ENCODE assay signal across 13 mouse cellular contexts in genomic region chr2:30032244-30032846, GRCm38 (mm10). TPM values are rescaled to one million over a fixed set of nuclear protein-coding genes. Genes with fewer than 3 reads are reported as not detected.
A peak's percentile ranks its signal among the peaks of the same experiment; 100 is the strongest.
DNase-seq lines count a peak whose midpoint lies in the region; ATAC-seq and TF ChIP-seq lines count a peak whose summit lies in the region.
"Had no signal": no experiment of that assay in that cellular context is flagged by ENCODE, and none has a peak within 500 bp of the region (broad histone marks: within the 10 kb centered on the region; RNA-seq: fewer than 3 reads in every experiment).

No protein-coding gene starts in this region.

- no peak overlapping the region for H3K4me3 ChIP-seq in gastrocnemius, adult 2 months
- no peak overlapping the region for H3K4me3 ChIP-seq in liver, postnatal 0 days (ENCODE audit: low read depth, low read length)
- H3K4me3 ChIP-seq in liver, embryonic 12.5 days: no peak overlapping the region
- no peak overlapping the region for H3K4me3 ChIP-seq in ES-E14 (ENCODE audit: insufficient read depth in 1 of 2, low read depth in 1 of 2, low read length in 2 of 2, poor library complexity in 1 of 2, severe bottlenecking in 1 of 2)
- H3K4me3 ChIP-seq: erythroblast, embryonic 14.5 days; megakaryocyte, embryonic 14.5 days had no signal

- no peak overlapping the region for H3K4me2 ChIP-seq in liver, postnatal 0 days (ENCODE audit: low read depth, low read length)
- H3K4me2 ChIP-seq in liver, embryonic 12.5 days: no peak overlapping the region

- H3K9ac ChIP-seq in liver, postnatal 0 days (replicated peaks): no peak overlapping the region
- H3K9ac ChIP-seq in liver, embryonic 12.5 days: no peak overlapping the region
- H3K9ac ChIP-seq in ES-E14 (ENCODE audit: insufficient read depth, low read depth, low read length, poor library complexity, severe bottlenecking): no peak overlapping the region

- in situ Hi-C loops in ES-E14 (cut with MboI; ENCODE audit: low sequenced_read_pairs in 2 of 2, unreplicated experiment in 2 of 2): no loop called here

- H3K27ac ChIP-seq in gastrocnemius, adult 2 months: no peak overlapping the region
- no peak overlapping the region for H3K27ac ChIP-seq in liver, postnatal 0 days (ENCODE audit: low read depth)
- no peak overlapping the region for H3K27ac ChIP-seq in liver, embryonic 12.5 days
- H3K27ac ChIP-seq in ES-E14 (ENCODE audit: insufficient read depth, low read depth, low read length, poor library complexity, severe bottlenecking): no peak overlapping the region

- peaks cover 32% of the 10 kb centered on the region for H3K36me3 ChIP-seq in liver, postnatal 0 days (replicated peaks; ENCODE audit: insufficient read depth, low read length)
- H3K36me3 ChIP-seq in liver, embryonic 12.5 days: peaks cover 45% of the 10 kb centered on the region
- H3K36me3 ChIP-seq in ES-E14 (ENCODE audit: control insufficient read depth, insufficient read depth, low read length, poor library complexity, severe bottlenecking): peaks cover 41% of the 10 kb centered on the region

- WGBS in liver, postnatal 0 days (ENCODE audit: insufficient replicate concordance): 56% methylated on average over 11 of the region's 11 CpGs
- 56% methylated on average over 11 of the region's 11 CpGs for WGBS in liver, embryonic 12.5 days (ENCODE audit: insufficient replicate concordance)

- no peaks in the 10 kb centered on the region for H3K4me1 ChIP-seq in liver, postnatal 0 days (ENCODE audit: insufficient read depth)
- no peaks in the 10 kb centered on the region for H3K4me1 ChIP-seq in liver, embryonic 12.5 days
- peaks cover 0 to 3% of the 10 kb centered on the region in 2 experiments; a peak in 1 of 4 replicates for H3K4me1 ChIP-seq in ES-E14 (ENCODE audit: control insufficient read depth in 2 of 2, insufficient read depth in 2 of 2, low read length in 2 of 2, poor library complexity in 1 of 2)

- TF ChIP-seq EP300 in liver, postnatal 0 days (IDR thresholded peaks at IDR 0.05; ENCODE audit: low read depth): no peak

- intact Hi-C loops in gastrocnemius, adult 2 months (cut with DNase I): no loop called here
- intact Hi-C loops in gastrocnemius, postnatal 36 days (cut with DNase I): no loop called here

- no peaks in the 10 kb centered on the region for H3K9me3 ChIP-seq in liver, postnatal 0 days (ENCODE audit: low read length)
- no peaks in the 10 kb centered on the region for H3K9me3 ChIP-seq in liver, embryonic 12.5 days (replicated peaks)
- no peaks in the 10 kb centered on the region for H3K9me3 ChIP-seq in ES-E14 (ENCODE audit: control insufficient read depth, insufficient read depth, low read depth, low read length)
- H3K9me3 ChIP-seq: megakaryocyte, embryonic 14.5 days had no signal

- peak; percentile 20 for DNase-seq in gastrocnemius, adult 2 months
- DNase-seq in gastrocnemius, postnatal 36 days: no peak
- no peak for DNase-seq in liver, postnatal 0 days
- DNase-seq in ES-E14 (ENCODE audit: low read depth, low spot score) (peak; percentile 46), adipocyte (ENCODE audit: low spot score) (no peak)
- DNase-seq in kidney, postnatal 14 days: no peak
- DNase-seq: cerebellum, adult 11-12 months; heart, postnatal 36 days had no signal

- TF ChIP-seq CTCF in gastrocnemius, adult 2 months (IDR thresholded peaks at IDR 0.05): peak; percentile 16; the same call in 1 of the 2 replicates
- peak; percentile 35 for TF ChIP-seq CTCF in liver, postnatal 0 days (IDR thresholded peaks at IDR 0.05; ENCODE audit: low read depth)

- no peaks in the 10 kb centered on the region for H3K27me3 ChIP-seq in liver, postnatal 0 days (ENCODE audit: insufficient read depth, low read length)
- H3K27me3 ChIP-seq in liver, embryonic 12.5 days (replicated peaks): no peaks in the 10 kb centered on the region
- H3K27me3 ChIP-seq: megakaryocyte, embryonic 14.5 days; Patski had no signal

- no peak for ATAC-seq in liver, postnatal 0 days
- ATAC-seq in liver, embryonic 12.5 days: no peak
- ATAC-seq in megakaryocyte-erythroid progenitor cell, adult 5-6 weeks (replicated peaks; ENCODE audit: low FRiP score, low TSS enrichment, poor library complexity, severe bottlenecking): peak; percentile 60; the same call in 1 of the 2 replicates
- ATAC-seq: Patski had no signal

TF ChIP-seq in ES-E14, 5 proteins besides CTCF, POLR2A, EP300 and RAD21:
- no peak for TF ChIP-seq HCFC1 (IDR thresholded peaks at IDR 0.05; ENCODE audit: borderline replicate concordance, insufficient read depth, low read length)
- no peak for TF ChIP-seq MAFK (IDR thresholded peaks at IDR 0.05; ENCODE audit: insufficient read depth, low read depth, low read length)
- TF ChIP-seq CHD2 (IDR thresholded peaks at IDR 0.05; ENCODE audit: low read depth, low read length): no peak
- TF ChIP-seq ZC3H11A (IDR thresholded peaks at IDR 0.05; ENCODE audit: borderline replicate concordance, low read depth, low read length): no peak
TF ChIP-seq in ES-E14: peak in this region for 0.

RNA-seq across cellular contexts. Expression of gene Wdr34, which starts 16.3 kb away (rescaled TPM):
- total RNA-seq in gastrocnemius, adult 2 months (2021): 1 to 10 TPM; 4.4 to 5.0 TPM
- 1 to 10 TPM; 3.9 to 4.1 TPM for total RNA-seq in gastrocnemius, postnatal 36 days (2021)
- 5.8 and 6.6 TPM in 2 replicates for polyA plus RNA-seq in liver, postnatal 0 days (2015; fragmentation: Nextera tagmentation; extraction: Ambion mirVana)
- polyA plus RNA-seq in liver, embryonic 12.5 days (2016; fragmentation: Nextera tagmentation; extraction: Ambion mirVana): 13.2 and 15.4 TPM in 2 replicates
- 22.6 and 35.2 TPM in 2 replicates for total RNA-seq in ES-E14 (2012; rRNA removed)
- total RNA-seq in megakaryocyte-erythroid progenitor cell, adult 5-6 weeks (2014; fragmentation: Nextera tagmentation): 18.8 and 31.6 TPM in 2 replicates
- total RNA-seq in megakaryocyte-erythroid progenitor cell, adult 5-6 weeks (2017): 8.5 and 14.7 TPM in 2 replicates

RNA-seq across cellular contexts. Expression of gene Set, which starts 24.8 kb away (rescaled TPM):
- 100 to 1,000 TPM in 1 of 2 experiments, 10 to 100 TPM in 1; 93.8 to 110 TPM for total RNA-seq in gastrocnemius, adult 2 months (2021)
- total RNA-seq in gastrocnemius, postnatal 36 days (2021): 10 to 100 TPM; 81.3 to 93.3 TPM
- polyA plus RNA-seq in liver, postnatal 0 days (2015; fragmentation: Nextera tagmentation; extraction: Ambion mirVana): 115 and 116 TPM in 2 replicates
- 409 and 423 TPM in 2 replicates for polyA plus RNA-seq in liver, embryonic 12.5 days (2016; fragmentation: Nextera tagmentation; extraction: Ambion mirVana)
- total RNA-seq in ES-E14 (2012; rRNA removed): 695 and 901 TPM in 2 replicates
- 403 and 560 TPM in 2 replicates for total RNA-seq in megakaryocyte-erythroid progenitor cell, adult 5-6 weeks (2014; fragmentation: Nextera tagmentation)
- 1,507 and 2,355 TPM in 2 replicates for total RNA-seq in megakaryocyte-erythroid progenitor cell, adult 5-6 weeks (2017)

RNA-seq across cellular contexts. Expression of gene Pkn3, which starts 45.1 kb away (rescaled TPM):
- total RNA-seq in gastrocnemius, adult 2 months (2021): 1 to 10 TPM; 3.6 to 4.1 TPM
- total RNA-seq in gastrocnemius, postnatal 36 days (2021): 1 to 10 TPM; 2.8 to 5.1 TPM
- polyA plus RNA-seq in liver, postnatal 0 days (2015; fragmentation: Nextera tagmentation; extraction: Ambion mirVana): 0.75 and 1.0 TPM in 2 replicates
- 4.6 and 5.1 TPM in 2 replicates for polyA plus RNA-seq in liver, embryonic 12.5 days (2016; fragmentation: Nextera tagmentation; extraction: Ambion mirVana)
- total RNA-seq in ES-E14 (2012; rRNA removed): 19.1 and 24.3 TPM in 2 replicates
- 6.9 and 11.7 TPM in 2 replicates for total RNA-seq in megakaryocyte-erythroid progenitor cell, adult 5-6 weeks (2014; fragmentation: Nextera tagmentation)
- total RNA-seq in megakaryocyte-erythroid progenitor cell, adult 5-6 weeks (2017): 2.4 and 3.9 TPM in 2 replicates

Comparison
In these comparisons a context has a peak if more than half of its experiments do, and no peak if none do; other contexts are left out.
1. DNase-seq: peak in gastrocnemius, adult 2 months (single experiment) and ES-E14 (single experiment); none in gastrocnemius, postnatal 36 days (0 of 2), liver, postnatal 0 days (single experiment), adipocyte (single experiment) and kidney, postnatal 14 days (single experiment).